Mouse (Mus musculus): ENCODE measurements around the gene Ciao2a.

Ciao2a gene

DNA sequence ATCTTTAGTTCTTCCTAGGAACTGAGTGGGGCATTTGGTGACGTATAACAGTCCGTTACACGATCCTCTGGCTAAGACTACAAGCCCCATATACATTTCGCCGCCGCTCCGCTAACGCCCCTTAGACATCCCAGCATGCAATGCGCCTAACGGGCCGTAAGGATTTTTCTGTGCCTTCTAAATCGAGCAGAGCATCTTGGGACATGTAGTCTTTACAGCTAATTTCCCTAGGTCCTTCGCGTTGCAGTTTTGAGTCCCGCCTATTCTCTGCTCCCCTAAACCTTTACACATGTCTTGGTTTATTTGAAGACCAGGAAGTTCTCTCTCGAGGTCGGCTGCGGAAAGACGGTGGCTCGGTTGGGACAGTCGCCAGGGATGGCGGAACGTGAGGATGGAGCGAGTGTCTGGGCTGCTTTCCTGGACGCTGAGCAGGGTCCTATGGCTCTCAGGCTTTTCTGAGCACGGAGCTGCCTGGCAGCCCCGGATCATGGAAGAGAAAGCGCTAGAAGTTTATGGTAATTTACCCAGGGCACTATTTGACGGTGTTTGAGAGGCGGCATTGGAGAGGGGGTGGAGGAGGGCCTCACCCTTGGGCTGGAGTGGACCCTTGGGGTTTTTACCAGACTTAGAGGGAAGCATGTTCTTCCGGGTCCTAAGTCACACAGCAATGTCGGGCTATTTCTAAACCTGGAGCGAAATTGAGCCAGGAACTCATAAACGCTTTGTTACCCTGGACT is at the start of gene Ciao2a, which contains the start of gene Snx1:
TSS of gene Ciao2a (plus strand) at position 156 of the 737 bp plus-strand sequence.
TSS of gene Snx1 (minus strand) at position 132 of the 737 bp plus-strand sequence.
- DNase-seq = peak; percentile 91

DNA sequence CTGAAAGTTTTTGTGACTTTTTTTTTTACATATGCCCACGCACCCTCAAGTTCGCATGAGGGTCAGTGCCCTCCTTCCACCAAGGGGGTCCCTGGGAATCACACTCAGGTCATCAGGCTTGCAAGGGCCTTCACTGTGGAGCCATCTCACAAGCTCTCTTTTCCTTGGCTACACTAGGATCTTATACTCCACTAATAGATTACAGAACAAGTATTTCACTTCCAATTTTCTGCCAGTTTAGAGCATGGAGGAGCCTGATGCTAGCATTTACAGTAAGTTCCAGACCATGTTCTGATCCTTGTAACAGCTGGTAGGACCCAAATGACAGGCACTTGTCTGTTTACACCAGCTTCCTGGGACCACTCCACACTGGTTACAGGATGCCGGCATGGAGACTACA is 48.3 kb upstream of the Ciao2a start:
- DNase-seq = no peak

DNA sequence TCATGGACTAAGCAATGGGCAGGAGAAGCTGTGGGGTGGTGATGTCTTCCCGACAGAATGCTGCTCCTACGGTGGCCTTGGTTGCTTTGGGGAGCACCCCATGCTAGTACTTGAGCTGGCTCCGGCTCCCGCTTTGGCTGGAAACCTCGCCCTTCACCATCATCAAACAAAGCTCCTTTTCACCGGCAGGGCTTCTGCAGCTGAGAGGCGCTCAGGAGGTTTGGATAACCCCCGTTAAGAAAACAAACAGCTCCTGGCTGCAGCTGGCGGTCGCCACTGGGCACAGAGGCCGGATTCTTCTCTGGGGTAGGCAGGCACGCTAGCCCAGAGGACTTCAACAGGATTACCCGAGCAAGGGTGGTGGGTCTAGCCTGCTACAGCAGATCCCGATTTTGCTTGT is 47.9 kb upstream of the Ciao2a start:
- DNase-seq = no peak

DNA sequence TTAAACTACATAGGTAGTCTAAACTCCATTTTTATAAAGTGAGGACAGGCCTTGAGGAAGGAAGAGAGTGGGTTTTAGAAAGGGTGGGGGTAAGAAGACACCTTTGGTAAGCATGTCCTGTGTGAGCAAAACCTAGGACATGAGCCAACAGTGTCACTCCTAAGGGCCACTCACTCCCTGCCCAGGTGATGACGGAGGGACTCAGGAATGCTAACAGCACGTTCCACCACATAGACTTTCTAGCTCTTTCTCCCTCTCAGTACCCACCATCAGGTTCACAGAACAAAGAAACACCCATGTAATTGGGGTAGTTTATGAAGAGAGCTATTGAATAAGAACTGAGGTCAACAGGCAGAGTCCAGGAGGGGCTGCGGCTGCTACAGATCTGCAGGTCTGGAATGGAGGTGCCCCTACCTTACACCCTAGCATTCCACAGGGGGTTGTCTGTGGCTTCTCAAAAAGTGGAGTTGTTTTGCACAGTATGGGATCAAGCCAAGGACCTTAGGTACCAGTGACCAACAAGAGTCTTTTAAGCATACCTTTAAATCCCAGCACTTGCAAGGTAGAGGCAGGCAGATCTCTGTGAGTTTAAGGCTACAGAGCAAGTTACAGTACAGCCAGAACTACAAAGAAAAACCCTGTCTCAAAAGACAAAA is 45.5 kb upstream of the Ciao2a start:
- no peak for DNase-seq

DNA sequence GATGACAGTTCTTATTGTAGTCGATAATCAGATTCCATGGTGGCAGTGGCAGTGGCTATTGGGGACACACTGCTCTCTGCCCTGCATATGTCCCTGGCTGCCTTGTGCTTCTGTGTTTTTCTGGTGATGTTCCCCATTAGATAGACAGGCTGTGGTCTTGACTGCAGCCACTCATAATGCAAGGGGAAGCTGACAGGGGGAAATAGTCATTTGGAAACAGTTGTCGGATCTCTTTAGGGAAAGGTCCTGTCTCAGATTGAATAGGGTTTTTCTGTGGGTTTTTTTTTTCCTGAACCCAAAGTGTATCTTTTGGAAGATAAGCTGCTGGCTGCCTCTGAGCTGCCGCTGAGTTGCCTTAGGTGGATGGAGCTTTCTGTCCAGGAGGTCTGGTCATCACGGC is 44.4 kb upstream of the Ciao2a start:
- DNase-seq = no peak

DNA sequence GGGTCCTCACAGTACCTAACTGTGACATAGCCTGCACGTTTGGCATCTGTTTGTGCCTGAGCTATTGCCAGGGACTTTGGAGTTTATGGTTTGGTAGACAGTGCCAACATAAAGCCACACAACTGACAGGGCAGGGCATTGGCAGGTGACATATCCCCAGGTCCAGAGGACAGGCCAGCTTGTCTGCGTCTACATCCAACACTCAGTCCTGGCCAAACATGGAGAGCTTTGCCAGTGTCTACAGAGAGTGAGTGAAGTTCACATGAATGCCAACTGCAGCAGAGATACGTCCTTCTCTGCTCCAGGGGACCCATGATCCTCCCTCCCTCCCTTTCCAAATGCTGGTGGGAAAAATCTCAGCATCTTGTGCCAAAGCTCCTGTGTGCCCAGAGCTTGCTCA is 42.2 kb upstream of the Ciao2a start:
- no peak for DNase-seq

DNA sequence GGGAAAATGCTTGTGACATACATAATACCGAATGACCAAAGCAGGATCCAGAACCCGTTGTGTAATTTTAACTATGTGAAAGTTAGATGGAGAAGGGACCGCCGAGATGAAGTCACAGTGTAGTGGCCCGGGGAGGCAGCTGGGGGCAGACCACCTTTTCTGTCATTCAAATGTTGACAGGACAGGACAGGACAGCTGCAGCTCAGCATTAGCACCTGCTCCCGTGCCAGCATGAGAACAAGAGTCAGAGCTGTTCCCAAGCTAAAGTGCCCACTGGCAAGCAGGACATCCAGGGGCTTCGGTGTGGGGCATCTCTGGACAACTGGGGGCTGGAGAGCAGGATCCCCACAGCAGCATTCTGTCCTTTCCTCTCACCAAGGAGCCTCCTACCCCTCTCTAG is 39.3 kb upstream of the Ciao2a start:
- DNase-seq = no peak

DNA sequence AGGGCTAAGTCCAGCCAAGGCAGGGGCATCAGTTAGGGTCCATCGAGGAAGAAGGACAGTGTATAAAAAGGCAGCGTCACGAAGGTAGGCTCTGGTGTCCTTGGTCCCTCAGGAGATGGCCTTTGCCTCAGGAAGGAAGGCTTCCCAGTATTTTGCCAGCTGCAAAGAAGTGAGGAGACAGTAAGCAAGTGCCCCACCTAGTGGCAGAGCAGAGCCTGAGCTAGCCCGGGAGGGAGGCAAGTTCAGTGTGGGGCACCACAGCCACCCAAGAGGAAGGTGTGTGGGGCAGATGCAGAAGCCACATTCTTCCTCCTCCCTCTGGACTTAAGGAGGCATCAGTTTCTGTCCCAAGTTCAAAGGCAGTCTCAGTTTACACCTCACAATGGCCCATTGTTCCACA is 38.0 kb upstream of the Ciao2a start:
- DNase-seq = peak; percentile 41

DNA sequence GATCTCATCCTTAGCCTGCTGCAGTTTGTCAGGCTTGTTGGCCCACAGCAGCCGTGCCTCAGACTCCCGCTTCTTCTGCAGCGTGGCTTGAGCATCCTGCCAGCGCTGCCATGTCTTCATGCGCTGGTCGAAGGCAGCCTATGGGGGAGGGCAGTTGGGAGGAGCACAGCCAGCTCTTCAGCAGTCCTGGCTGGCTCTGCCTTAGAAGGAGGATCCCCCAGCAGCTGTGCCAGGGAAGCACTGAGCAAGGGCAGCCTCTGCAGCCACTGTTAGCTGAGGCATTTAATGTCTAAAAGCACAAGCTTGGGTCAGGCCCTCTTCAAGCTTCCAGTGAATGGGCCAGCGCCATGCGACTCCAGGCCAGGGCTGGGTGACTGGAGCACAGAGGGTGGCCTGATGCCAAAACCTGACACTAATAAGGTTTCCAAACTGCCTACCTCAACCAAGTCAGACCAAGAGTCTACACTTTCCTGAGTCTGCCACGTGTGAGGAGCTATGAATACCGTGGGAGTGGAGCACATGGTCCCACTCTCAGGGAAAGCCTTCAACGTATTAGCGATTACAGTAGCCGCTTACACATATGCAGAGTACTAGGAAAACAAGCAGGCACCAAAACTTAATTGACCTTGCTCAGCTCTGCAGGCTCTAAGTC is 35.7 kb upstream of the Ciao2a start:
- DNase-seq = no peak

DNA sequence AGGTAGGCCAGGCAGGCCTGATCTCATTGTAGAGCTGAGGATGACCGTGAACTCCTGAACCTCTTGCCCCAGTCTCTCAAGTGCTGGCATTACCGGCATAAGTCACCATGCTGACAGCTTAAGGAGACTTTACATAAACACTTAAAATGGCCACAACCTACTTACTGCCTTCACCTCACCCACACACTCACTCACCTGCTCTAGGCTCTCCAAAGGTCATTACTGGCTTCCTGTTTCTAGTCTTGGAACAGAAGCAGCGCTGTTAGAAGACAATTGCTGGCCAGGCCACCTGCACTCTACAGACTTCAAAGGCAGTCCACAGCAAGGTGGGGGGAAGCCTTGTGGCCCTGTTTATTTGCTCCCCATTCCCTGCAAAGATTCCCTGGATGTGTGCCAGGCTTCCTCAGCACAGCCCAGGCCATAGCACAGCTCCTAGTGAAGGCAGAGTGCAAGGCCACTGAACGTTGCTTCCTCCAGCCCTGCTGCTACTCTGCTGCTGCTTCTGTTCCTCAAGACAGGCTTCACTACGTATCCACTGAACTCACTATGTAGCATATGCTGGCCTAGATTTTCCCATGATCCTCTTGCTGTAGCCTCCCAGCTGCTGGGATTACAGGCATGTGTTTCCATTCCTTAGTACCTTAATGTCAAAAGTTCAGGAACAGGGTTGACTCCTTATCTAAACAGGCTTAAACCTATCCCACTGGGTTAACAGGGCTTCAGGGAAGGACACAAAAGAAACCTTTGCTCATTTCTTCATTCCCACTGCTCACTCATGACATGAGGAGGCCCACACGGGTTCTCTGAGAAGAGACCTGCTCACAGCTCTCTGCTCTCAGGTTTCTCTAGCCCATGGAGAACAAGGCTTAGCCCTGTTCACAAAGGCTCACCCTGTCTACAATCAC is 34.8 kb upstream of the Ciao2a start:
- DNase-seq = no peak

DNA sequence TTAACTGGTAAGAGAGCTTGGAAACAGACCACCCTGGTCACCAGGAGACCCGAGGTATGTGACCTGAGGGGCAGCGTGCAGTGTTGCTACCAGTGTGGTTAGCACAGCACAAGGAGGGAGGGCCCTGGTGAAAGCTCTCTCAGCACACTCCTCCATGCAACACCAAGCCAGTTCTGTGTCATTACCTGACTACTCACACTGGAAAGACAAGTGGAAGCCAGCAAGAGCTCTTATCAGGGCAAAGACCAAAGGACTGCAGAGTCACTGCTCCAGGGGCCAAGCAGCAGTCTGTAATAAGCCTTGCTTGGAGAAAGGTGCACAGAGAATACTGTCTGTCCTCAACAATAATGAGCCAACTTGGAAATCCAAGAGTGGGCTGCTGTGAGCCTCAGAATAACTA is 33.7 kb upstream of the Ciao2a start:
- no peak for DNase-seq

DNA sequence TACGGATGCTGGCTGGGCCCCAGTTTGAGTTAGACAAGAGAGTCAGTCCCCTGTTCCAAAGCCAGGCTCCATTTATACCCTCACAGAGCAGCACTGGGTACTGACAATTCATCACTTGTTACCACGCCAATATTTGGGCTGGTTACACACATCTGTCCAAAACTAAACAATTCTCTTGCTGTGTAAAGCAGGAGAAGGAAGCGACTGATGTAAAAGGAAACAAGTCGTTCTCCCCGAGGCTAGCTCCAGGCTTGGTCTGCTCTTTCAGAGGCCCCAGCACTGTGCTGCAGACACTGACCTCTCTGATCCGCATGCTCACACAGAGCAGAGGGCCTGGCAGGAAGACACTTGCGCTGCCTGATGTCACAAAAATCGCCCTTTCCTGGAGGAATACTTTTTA is 24.8 kb upstream of the Ciao2a start:
- no peak for DNase-seq

DNA sequence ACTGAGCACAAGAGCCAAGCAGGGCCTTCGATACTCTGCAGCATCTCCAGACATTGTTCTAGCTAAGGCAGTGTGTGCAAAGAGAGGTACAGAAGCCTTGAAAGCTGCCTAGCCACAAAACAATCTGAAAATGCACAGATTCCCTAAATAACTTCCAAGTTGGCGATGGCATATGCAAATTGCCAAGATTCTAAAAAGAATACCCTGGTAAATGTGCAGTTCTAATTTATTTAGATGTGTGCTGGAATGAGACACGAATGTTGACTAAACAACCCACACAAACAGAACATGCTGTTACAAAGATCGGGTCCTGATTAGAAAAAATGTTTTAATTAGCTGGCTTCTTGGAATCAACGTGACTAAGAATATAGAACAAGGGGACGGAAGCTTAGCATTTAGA is 23.7 kb upstream of the Ciao2a start:
- no peak for DNase-seq

DNA sequence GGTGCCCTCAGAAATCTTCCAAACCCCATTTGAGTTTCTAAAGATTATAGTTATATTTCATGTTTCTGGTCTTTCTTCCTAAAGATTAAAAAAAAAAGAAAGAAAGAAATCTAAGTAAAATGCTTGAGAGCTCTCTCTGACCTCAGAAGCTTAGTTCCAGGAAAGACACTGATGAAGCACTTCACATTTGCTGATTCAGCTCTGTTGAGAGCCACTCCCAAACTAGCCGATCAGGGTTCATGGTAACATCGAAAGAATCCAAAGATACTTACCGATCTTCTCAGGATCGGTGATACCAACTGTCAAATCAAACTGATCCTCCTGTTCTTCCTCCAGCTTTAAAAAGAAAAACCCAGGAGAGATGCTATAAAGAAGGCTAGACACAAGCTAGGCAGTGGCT is 21.8 kb upstream of the Ciao2a start:
- no peak for DNase-seq

DNA sequence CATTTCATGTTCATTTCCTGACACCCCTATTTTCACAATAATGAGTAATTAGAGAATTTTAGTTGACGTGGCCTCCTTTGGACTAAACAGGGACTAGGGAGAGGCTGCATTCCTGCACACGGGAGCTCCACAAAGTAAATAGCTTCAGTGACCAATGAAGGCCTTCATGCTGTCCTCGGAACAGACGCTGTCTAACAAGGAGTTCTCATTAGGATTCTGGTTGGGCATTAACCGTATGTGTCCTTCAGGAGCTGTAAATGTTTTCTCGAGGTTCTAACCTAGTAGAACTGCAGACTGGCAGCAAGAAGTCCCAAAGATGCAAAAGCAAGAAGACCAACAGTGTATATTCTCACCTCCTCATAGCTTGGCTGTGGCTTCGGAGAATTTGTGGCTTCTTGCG is 21.2 kb upstream of the Ciao2a start:
- no peak for DNase-seq

DNA sequence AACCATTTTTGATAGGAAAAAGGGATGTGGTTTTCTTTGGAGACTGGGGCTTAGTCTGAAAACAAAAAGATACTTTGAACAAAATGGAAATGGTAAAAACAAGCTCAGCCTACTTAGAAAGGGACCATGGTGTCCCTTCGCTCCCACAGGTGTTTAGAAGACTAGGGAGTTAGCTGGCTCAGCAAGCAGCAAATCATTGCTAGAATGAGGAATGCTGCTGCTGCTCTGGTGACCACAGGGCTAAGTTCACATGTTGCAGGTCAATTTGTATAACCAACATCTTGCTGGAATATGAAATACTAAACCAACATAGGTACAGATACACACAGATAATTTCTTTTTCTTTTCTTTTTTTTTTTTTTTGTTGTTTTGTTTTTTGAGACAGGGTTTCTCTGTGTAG is 16.8 kb upstream of the Ciao2a start:
- DNase-seq = no peak

DNA sequence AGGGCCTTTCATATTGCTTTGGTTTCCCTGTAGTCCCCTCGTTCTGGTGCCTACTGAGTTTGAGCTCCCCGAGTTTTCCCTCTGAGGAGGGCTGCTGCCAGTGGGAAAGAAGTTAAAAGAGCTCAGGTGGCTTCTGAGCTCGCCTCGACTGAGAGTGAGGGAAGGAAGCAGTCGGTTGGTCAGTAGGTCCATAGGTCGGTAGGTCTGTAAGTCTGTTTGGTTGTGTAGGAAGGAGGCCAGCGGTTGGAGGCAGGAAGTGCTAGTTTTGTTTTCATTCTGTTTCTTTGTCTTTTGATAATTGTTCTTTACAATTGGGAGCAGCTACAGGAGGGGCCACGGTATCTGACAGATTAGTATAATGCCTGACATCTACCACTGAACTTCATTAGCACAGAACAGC is 16.3 kb upstream of the Ciao2a start:
- no peak for DNase-seq

DNA sequence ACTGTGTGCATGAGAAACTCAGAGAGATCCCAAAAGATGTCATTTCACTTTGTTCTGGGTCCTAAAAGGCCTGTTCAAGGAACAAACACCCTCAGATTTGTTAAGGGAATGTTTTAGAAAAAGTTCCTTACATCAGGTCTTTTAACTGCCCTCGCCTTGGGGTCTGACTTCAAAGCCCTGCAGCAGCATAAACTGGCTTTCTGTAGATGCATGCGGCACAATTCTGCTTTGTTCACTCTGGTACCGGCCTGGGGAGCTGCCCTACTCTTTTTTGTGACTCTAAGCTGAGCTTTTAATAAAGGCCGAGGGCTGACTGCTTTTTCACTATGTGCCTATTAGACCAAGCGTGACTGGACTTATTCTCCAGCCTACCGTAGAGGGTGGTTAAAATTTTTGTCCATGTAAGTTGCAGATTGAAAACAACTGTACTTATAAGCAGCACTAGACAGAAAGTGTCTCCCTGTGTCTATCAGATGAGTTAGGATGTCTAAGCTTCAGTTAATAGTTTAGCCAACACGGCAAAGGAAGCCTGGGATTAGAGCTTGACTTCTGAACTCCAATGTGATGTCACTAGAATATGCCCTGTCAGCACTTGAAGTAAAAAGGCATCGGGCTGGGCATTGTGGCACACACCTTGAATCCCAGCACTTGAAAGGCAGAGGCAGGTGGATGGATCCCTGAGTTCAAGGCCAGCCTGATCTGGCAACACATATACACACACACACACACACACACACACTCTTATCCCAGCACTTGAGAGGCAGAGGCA is 15.6 kb upstream of the Ciao2a start:
- DNase-seq = no peak

DNA sequence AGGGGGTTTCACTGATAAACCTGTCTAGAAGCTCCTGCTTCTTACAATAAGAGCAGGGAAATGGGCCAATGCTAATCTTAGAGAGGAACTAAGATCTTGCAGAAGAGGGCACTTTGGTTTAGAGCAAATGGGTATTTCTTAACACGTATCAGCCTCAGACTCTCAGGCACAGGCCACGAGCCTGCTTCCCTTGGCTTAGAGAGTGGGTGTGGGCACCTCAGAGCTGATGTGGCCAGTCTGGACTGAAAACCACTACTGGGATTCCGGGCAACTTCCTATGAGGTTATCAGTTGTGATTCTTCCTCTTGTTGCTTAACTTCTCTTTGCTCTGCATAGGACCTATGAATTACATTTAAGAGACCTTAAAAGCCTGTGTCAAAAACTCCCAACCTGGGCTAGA is 12.1 kb upstream of the Ciao2a start:
- no peak for DNase-seq

DNA sequence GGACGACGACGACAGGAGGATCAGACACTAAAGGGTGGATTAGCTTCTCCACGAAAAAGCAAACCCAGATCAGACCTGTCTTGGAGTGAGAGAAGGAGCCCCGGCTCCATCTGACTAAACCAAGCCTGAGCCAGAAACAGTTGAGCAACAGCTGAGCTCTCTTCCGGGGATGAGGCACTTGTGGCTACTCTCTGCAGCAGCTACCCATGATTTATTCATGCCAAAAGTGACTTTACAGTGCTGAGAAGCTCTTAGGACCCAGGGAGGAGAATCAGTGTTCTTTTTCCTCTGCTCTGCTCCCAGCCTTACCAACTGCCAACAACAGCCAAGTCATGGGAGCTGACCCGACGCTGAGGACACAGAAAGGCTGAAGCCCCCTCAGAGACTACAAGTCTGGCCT is 9.5 kb upstream of the Ciao2a start:
- DNase-seq = no peak

DNA sequence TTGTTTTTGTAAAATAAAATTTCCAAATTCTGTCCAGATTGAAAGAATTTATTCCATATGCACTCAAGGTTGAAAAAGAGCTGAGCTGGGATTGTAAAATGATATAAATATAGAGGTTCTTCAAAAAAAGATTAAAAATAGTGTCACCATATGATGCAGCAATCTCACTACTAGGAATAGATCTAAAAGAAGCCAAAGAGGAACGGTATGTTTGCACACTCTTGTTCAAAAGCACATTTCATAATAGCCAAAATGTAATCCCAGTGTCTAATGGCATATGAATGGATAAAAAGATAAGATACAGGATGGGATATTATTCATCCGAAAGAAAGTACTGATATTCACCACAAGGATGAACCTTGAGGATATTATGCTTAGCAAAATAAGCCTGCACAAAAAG is 6.9 kb upstream of the Ciao2a start:
- DNase-seq = no peak

DNA sequence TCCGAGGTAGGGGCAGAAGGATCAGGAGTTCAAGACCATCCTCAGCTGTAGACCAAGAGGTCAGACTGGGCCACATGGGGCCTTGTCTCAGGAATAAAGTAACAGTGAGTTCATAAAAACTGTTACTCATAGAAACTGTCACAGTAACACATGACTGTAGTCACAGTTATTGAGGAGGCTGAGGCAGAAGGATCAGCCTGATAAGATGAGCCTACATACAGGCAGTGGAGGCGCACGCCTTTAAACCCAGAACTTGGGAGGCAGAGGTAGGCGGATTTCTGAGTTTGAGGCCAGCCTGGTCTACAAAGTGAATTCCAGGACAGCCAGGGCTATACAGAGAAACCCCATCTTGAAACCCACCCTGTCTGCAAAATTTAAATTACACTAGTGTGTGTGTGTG is 6.3 kb upstream of the Ciao2a start:
- no peak for DNase-seq

Data from cerebellum, adult 8-10 months (tissue).